Mouse (Mus musculus): ENCODE measurements around the gene Ctnna2. TPM values are rescaled to one million over a fixed set of nuclear protein-coding genes. Genes with fewer than 3 reads are reported as not detected.

Gene Ctnna2
- polyA plus RNA-seq, 1 experiment from 2014 or later: 0.83 TPM

GRCm38 (mm10) chr6:77578612-77579011 is 400.9 kb downstream of the Ctnna2 start:
- Histone ChIP-seq H3K9ac (ENCODE audit: low read length) (no peak overlapping the region), H3K36me3 (ENCODE audit: control insufficient read depth, insufficient read depth, low read length) (no peaks in the 10 kb centered on the region), H3K9me3 (ENCODE audit: control insufficient read depth, low read length) (no peaks in the 10 kb centered on the region), H3K4me1 (replicated peaks; ENCODE audit: control insufficient read depth, insufficient read depth, low read length) (no peaks in the 10 kb centered on the region), H3K27ac (ENCODE audit: low read length) (no peak overlapping the region), H3K27me3 (ENCODE audit: control insufficient read depth, insufficient read depth, low read depth, low read length) (no peaks in the 10 kb centered on the region), H3K4me3 (ENCODE audit: low read length) (no peak overlapping the region), H3K4me2 (ENCODE audit: low read depth, low read length) (no peak overlapping the region)
- 42% methylated on average over 1 of the region's 1 CpGs for WGBS
- ATAC-seq (ENCODE audit: low read depth): no peak

GRCm38 (mm10) chr6:77577585-77577984 is 401.9 kb downstream of the Ctnna2 start:
- 43% methylated on average over 3 of the region's 3 CpGs for WGBS
- no peaks in the 10 kb centered on the region for H3K36me3 ChIP-seq (ENCODE audit: control insufficient read depth, insufficient read depth, low read length)
- no peak for ATAC-seq (ENCODE audit: low read depth)

GRCm38 (mm10) chr6:77572614-77573013 is 406.9 kb downstream of the Ctnna2 start:
- Histone ChIP-seq H3K9ac (ENCODE audit: low read length) (no peak overlapping the region), H3K9me3 (ENCODE audit: control insufficient read depth, low read length) (no peaks in the 10 kb centered on the region), H3K4me3 (ENCODE audit: low read length) (no peak overlapping the region), H3K4me2 (ENCODE audit: low read depth, low read length) (no peak overlapping the region), H3K4me1 (replicated peaks; ENCODE audit: control insufficient read depth, insufficient read depth, low read length) (no peaks in the 10 kb centered on the region), H3K27ac (ENCODE audit: low read length) (no peak overlapping the region), H3K36me3 (ENCODE audit: control insufficient read depth, insufficient read depth, low read length) (no peaks in the 10 kb centered on the region), H3K27me3 (ENCODE audit: control insufficient read depth, insufficient read depth, low read depth, low read length) (no peaks in the 10 kb centered on the region)
- no peak for ATAC-seq (ENCODE audit: low read depth)
- WGBS: 34% methylated on average over 3 of the region's 3 CpGs

More at GRCm38 (mm10) chr6:77577585-77577984, 401.9 kb downstream of the Ctnna2 start:
- no peaks in the 10 kb centered on the region for H3K9me3 ChIP-seq (ENCODE audit: control insufficient read depth, low read length)
- H3K4me1 ChIP-seq (replicated peaks; ENCODE audit: control insufficient read depth, insufficient read depth, low read length): no peaks in the 10 kb centered on the region
- H3K4me2 ChIP-seq (ENCODE audit: low read depth, low read length): no peak overlapping the region
- no peak overlapping the region for H3K9ac ChIP-seq (ENCODE audit: low read length)
- no peak overlapping the region for H3K27ac ChIP-seq (ENCODE audit: low read length)
- H3K4me3 ChIP-seq (ENCODE audit: low read length): no peak overlapping the region
- no peaks in the 10 kb centered on the region for H3K27me3 ChIP-seq (ENCODE audit: control insufficient read depth, insufficient read depth, low read depth, low read length)

GRCm38 (mm10) chr6:77569851-77570250 is 409.6 kb downstream of the Ctnna2 start:
- no peaks in the 10 kb centered on the region for H3K27me3 ChIP-seq (ENCODE audit: control insufficient read depth, insufficient read depth, low read depth, low read length)
- 79% methylated on average over 3 of the region's 3 CpGs for WGBS

DNA sequence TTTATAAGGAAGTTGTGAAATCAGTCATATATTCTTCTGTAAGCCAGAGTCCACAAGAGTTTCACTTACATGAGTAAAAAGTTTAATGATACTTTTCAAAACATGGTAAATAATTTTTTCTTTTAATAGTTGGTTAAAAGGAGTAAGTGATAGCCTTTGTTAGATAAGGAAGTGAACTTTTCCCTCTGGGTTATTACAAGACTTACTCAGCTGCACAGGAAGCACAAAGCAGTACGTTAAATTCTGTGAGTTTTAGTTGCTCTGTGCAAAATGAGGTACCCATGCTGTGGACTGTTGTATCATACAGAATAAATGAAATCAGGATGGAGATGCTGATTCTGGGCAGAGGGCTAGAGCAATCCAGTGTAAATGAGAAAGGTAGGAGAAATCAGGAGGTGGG is 423.3 kb downstream of the Ctnna2 start:
- Histone ChIP-seq H3K27ac (ENCODE audit: low read length) (no peak overlapping the region), H3K9ac (ENCODE audit: low read length) (no peak overlapping the region), H3K4me2 (ENCODE audit: low read depth, low read length) (no peak overlapping the region), H3K9me3 (ENCODE audit: control insufficient read depth, low read length) (no peaks in the 10 kb centered on the region), H3K27me3 (ENCODE audit: control insufficient read depth, insufficient read depth, low read depth, low read length) (no peaks in the 10 kb centered on the region), H3K36me3 (ENCODE audit: control insufficient read depth, insufficient read depth, low read length) (no peaks in the 10 kb centered on the region), H3K4me1 (replicated peaks; ENCODE audit: control insufficient read depth, insufficient read depth, low read length) (no peaks in the 10 kb centered on the region), H3K4me3 (ENCODE audit: low read length) (no peak overlapping the region)
- WGBS: 54% methylated on average over 1 of the region's 1 CpGs
- no peak for ATAC-seq (ENCODE audit: low read depth)

More at GRCm38 (mm10) chr6:77569851-77570250, 409.6 kb downstream of the Ctnna2 start:
- no peaks in the 10 kb centered on the region for H3K36me3 ChIP-seq (ENCODE audit: control insufficient read depth, insufficient read depth, low read length)
- no peak for ATAC-seq (ENCODE audit: low read depth)
- H3K4me3 ChIP-seq (ENCODE audit: low read length): no peak overlapping the region
- H3K9ac ChIP-seq (ENCODE audit: low read length): no peak overlapping the region
- no peak overlapping the region for H3K27ac ChIP-seq (ENCODE audit: low read length)
- H3K9me3 ChIP-seq (ENCODE audit: control insufficient read depth, low read length): no peaks in the 10 kb centered on the region
- H3K4me1 ChIP-seq (replicated peaks; ENCODE audit: control insufficient read depth, insufficient read depth, low read length): no peaks in the 10 kb centered on the region
- H3K4me2 ChIP-seq (ENCODE audit: low read depth, low read length): no peak overlapping the region

DNA sequence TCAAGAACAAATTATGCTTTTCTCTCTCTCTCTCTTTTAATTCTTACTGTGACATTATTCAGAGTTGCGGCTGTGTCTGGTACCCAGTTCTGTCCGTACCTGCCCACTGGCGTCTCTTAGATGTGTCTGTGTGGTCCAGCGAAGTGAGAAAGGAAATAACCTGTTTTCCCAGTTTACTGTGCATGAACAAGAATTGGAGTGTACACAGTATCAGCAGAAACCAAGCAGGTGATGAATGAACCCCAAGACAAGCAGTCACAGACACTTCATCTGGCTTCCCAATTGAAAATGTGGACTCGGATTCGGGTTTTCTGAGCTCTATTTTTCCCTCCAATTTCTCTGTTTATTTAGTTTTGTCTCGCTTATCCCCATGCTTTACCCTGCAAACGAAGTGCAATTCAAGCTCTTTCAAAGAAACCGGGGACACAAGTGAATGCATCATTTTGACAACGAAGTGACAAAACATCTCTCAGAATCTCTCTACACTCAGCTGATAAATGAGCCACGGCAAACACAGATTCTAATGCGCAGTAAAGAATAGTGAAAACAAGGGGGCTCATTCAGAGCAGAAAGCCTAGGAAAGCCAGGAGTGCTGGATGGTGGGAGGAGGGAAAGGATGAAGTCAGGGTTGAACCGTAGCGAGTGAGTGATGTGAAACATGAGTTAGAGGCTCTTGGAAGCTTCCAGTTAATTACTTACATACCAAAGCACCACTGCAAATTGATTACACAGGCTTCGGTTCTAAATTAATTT is 442.3 kb downstream of the Ctnna2 start:
- WGBS: 13% methylated on average over 15 of the region's 15 CpGs
- Histone ChIP-seq H3K4me1 (replicated peaks; ENCODE audit: control insufficient read depth, insufficient read depth, low read length) (no peaks in the 10 kb centered on the region), H3K4me2 (ENCODE audit: low read depth, low read length) (no peak overlapping the region), H3K27ac (ENCODE audit: low read length) (no peak overlapping the region), H3K9me3 (ENCODE audit: control insufficient read depth, low read length) (no peaks in the 10 kb centered on the region), H3K4me3 (ENCODE audit: low read length) (no peak overlapping the region), H3K9ac (ENCODE audit: low read length) (no peak overlapping the region), H3K27me3 (ENCODE audit: control insufficient read depth, insufficient read depth, low read depth, low read length) (no peaks in the 10 kb centered on the region), H3K36me3 (ENCODE audit: control insufficient read depth, insufficient read depth, low read length) (no peaks in the 10 kb centered on the region)
- ATAC-seq (ENCODE audit: low read depth): no peak

GRCm38 (mm10) chr6:77527636-77528035 is 451.9 kb downstream of the Ctnna2 start:
- 45% methylated on average over 2 of the region's 2 CpGs for WGBS

GRCm38 (mm10) chr6:77521836-77522235 is 457.7 kb downstream of the Ctnna2 start:
- no peak overlapping the region for H3K9ac ChIP-seq (ENCODE audit: low read length)
- H3K4me1 ChIP-seq (replicated peaks; ENCODE audit: control insufficient read depth, insufficient read depth, low read length): no peaks in the 10 kb centered on the region
- no peak for ATAC-seq (ENCODE audit: low read depth)
- 66% methylated on average over 2 of the region's 2 CpGs for WGBS
- no peak overlapping the region for H3K4me3 ChIP-seq (ENCODE audit: low read length)
- H3K4me2 ChIP-seq (ENCODE audit: low read depth, low read length): no peak overlapping the region
- no peaks in the 10 kb centered on the region for H3K36me3 ChIP-seq (ENCODE audit: control insufficient read depth, insufficient read depth, low read length)
- no peak overlapping the region for H3K27ac ChIP-seq (ENCODE audit: low read length)
- no peaks in the 10 kb centered on the region for H3K9me3 ChIP-seq (ENCODE audit: control insufficient read depth, low read length)
- H3K27me3 ChIP-seq (ENCODE audit: control insufficient read depth, insufficient read depth, low read depth, low read length): no peaks in the 10 kb centered on the region

More at GRCm38 (mm10) chr6:77527636-77528035, 451.9 kb downstream of the Ctnna2 start:
- no peaks in the 10 kb centered on the region for H3K9me3 ChIP-seq (ENCODE audit: control insufficient read depth, low read length)
- no peaks in the 10 kb centered on the region for H3K4me1 ChIP-seq (replicated peaks; ENCODE audit: control insufficient read depth, insufficient read depth, low read length)
- H3K9ac ChIP-seq (ENCODE audit: low read length): no peak overlapping the region
- H3K36me3 ChIP-seq (ENCODE audit: control insufficient read depth, insufficient read depth, low read length): no peaks in the 10 kb centered on the region
- H3K27ac ChIP-seq (ENCODE audit: low read length): no peak overlapping the region
- H3K4me3 ChIP-seq (ENCODE audit: low read length): no peak overlapping the region
- ATAC-seq (ENCODE audit: low read depth): no peak
- H3K27me3 ChIP-seq (ENCODE audit: control insufficient read depth, insufficient read depth, low read depth, low read length): no peaks in the 10 kb centered on the region
- no peak overlapping the region for H3K4me2 ChIP-seq (ENCODE audit: low read depth, low read length)

DNA sequence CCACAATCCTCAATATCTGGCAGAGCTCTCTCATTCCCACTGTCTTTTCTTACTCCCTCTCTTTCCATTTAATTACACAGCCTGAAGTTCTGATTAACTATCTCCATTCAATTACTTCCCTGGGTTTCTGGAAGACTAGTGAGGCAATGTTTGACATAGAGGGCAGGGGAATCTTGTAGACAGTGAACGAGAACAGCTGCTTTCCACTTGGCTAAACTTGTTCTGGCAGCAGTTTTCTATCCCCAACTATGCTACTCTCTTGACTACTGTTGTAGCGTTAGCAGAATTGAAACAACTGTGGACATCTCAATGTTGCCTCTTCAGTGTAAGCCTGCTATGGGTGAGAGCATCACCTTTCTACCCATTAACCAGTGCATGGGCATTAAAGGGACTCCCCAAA is 463.0 kb downstream of the Ctnna2 start:
- no peak overlapping the region for H3K4me2 ChIP-seq (ENCODE audit: low read depth, low read length)
- no peaks in the 10 kb centered on the region for H3K36me3 ChIP-seq (ENCODE audit: control insufficient read depth, insufficient read depth, low read length)
- no peak overlapping the region for H3K27ac ChIP-seq (ENCODE audit: low read length)
- no peaks in the 10 kb centered on the region for H3K27me3 ChIP-seq (ENCODE audit: control insufficient read depth, insufficient read depth, low read depth, low read length)
- peak; percentile 72 for ATAC-seq (ENCODE audit: low read depth)
- H3K9ac ChIP-seq (ENCODE audit: low read length): no peak overlapping the region
- no peak overlapping the region for H3K4me3 ChIP-seq (ENCODE audit: low read length)
- no peaks in the 10 kb centered on the region for H3K4me1 ChIP-seq (replicated peaks; ENCODE audit: control insufficient read depth, insufficient read depth, low read length)
- no peaks in the 10 kb centered on the region for H3K9me3 ChIP-seq (ENCODE audit: control insufficient read depth, low read length)
- WGBS: 51% methylated on average over 2 of the region's 2 CpGs
